Mouse (Mus musculus) olfactory bulb, adult 2 months (tissue): ENCODE measurements at regions not wholly inside any gene's neighbourhood (a gene's known extent, or its start where the extent isn't known, plus 50 kb on each side); places are given as distances from the start of the nearest gene placed in this dataset.

Experiments
- CTCF ChIP-seq: fragments of 200-500 bp; IDR thresholded peaks from 2 replicates; pipeline ENCODE4 v1.5.1; 2012; ENCODE audit warnings: low read depth, mild to moderate bottlenecking, low read length, moderate library complexity; ENCODE audit not compliant: insufficient read depth
- POLR2A ChIP-seq: fragments of 200-500 bp; IDR thresholded peaks from 2 replicates; pipeline ENCODE4 v1.6.1; 2012; ENCODE audit warnings: mild to moderate bottlenecking, low read depth, low read length, moderate library complexity; ENCODE audit not compliant: insufficient read depth

DNA sequence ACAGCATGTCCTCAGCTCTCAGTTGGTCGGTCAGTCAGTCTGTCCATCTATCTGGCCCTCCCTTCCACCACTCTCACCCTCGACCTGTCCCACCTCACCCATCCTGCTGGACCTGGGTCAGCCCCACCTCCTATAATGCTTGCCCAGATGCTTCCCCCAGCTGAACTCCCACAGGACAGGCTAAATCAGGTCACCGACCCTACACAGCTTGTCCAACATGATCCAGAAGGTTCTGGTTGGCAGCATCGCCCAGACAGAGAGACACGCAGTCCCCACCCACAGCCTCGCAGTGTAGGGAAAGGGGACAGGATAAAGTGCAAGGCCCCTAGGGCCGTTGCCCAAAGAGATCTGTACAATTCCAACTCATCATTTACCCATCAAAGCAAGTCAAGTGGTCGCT is 97.1 kb upstream of the Slc45a1 start:
- no peak for TF ChIP-seq POLR2A
- no peak for TF ChIP-seq CTCF
